Mouse (Mus musculus): Measurements from ENCODE around the gene Prune1. TPM values are rescaled to one million over a fixed set of nuclear protein-coding genes. Genes with fewer than 3 reads are reported as not detected.

The Prune1 gene
- polyA plus RNA-seq, 1 experiment from 2014 or later = 84.3 TPM

GRCm38 (mm10) chr3:95261975-95262374, 19.9 kb downstream of the Prune1 start:
- H3K4me3 ChIP-seq (ENCODE audit: low read depth, low read length) = no peak overlapping the region
- no peaks in the 10 kb centered on the region for H3K27me3 ChIP-seq (ENCODE audit: control insufficient read depth, insufficient read depth, low read depth, low read length)
- no peak for ATAC-seq
- WGBS = 95% methylated on average over 4 of the region's 4 CpGs
- no peak overlapping the region for H3K4me2 ChIP-seq (ENCODE audit: low read length)
- no peaks in the 10 kb centered on the region for H3K4me1 ChIP-seq (ENCODE audit: control insufficient read depth, insufficient read depth, low read length)
- no peak overlapping the region for H3K9ac ChIP-seq (ENCODE audit: low read depth, low read length)
- H3K27ac ChIP-seq (ENCODE audit: low read length) = no peak overlapping the region
- peaks cover 47% of the 10 kb centered on the region for H3K36me3 ChIP-seq (ENCODE audit: control insufficient read depth, insufficient read depth, low read length)
- H3K9me3 ChIP-seq (replicated peaks; ENCODE audit: control insufficient read depth, low read length, poor library complexity, severe bottlenecking) = no peaks in the 10 kb centered on the region

- WGBS = 91% methylated on average over 5 of the region's 5 CpGs
- no peaks in the 10 kb centered on the region for H3K27me3 ChIP-seq (ENCODE audit: control insufficient read depth, insufficient read depth, low read depth, low read length)
- H3K36me3 ChIP-seq (ENCODE audit: control insufficient read depth, insufficient read depth, low read length) = peaks cover 31% of the 10 kb centered on the region
- no peak overlapping the region for H3K9ac ChIP-seq (ENCODE audit: low read depth, low read length)
- no peaks in the 10 kb centered on the region for H3K4me1 ChIP-seq (ENCODE audit: control insufficient read depth, insufficient read depth, low read length)
- no peak overlapping the region for H3K4me3 ChIP-seq (ENCODE audit: low read depth, low read length)
- no peak for ATAC-seq
- no peak overlapping the region for H3K4me2 ChIP-seq (ENCODE audit: low read length)
- H3K9me3 ChIP-seq (replicated peaks; ENCODE audit: control insufficient read depth, low read length, poor library complexity, severe bottlenecking) = no peaks in the 10 kb centered on the region
- H3K27ac ChIP-seq (ENCODE audit: low read length) = no peak overlapping the region
Observed at GRCm38 (mm10) chr3:95256931-95257330, 24.9 kb downstream of the Prune1 start.

GRCm38 (mm10) chr3:95250783-95251424, 31.0 kb downstream of the Prune1 start, which contains the start of gene Bnipl:
Gene Bnipl (minus strand): TSS chr3:95251193.
- peaks cover 9% of the 10 kb centered on the region for H3K36me3 ChIP-seq (ENCODE audit: control insufficient read depth, insufficient read depth, low read length)
- no peaks in the 10 kb centered on the region for H3K4me1 ChIP-seq (ENCODE audit: control insufficient read depth, insufficient read depth, low read length)
- no peak within 1 kb of the TSS for H3K4me3 ChIP-seq (ENCODE audit: low read depth, low read length)
- no peak for ATAC-seq
- no peak within 1 kb of the TSS for H3K9ac ChIP-seq (ENCODE audit: low read depth, low read length)
- H3K9me3 ChIP-seq (replicated peaks; ENCODE audit: control insufficient read depth, low read length, poor library complexity, severe bottlenecking) = no peaks in the 10 kb centered on the region
- no peak within 1 kb of the TSS for H3K27ac ChIP-seq (ENCODE audit: low read length)
- no peaks in the 10 kb centered on the region for H3K27me3 ChIP-seq (ENCODE audit: control insufficient read depth, insufficient read depth, low read depth, low read length)
- 60% methylated on average over 7 of the region's 7 CpGs for WGBS
- no peak within 1 kb of the TSS for H3K4me2 ChIP-seq (ENCODE audit: low read length)

GRCm38 (mm10) chr3:95250361-95250760, 31.5 kb downstream of the Prune1 start:
- ATAC-seq = no peak
- no peaks in the 10 kb centered on the region for H3K4me1 ChIP-seq (ENCODE audit: control insufficient read depth, insufficient read depth, low read length)
- WGBS = 82% methylated on average over 5 of the region's 5 CpGs

GRCm38 (mm10) chr3:95247660-95248336, 34.1 kb downstream of the Prune1 start:
- no peak overlapping the region for H3K4me2 ChIP-seq (ENCODE audit: low read length)
- H3K36me3 ChIP-seq (ENCODE audit: control insufficient read depth, insufficient read depth, low read length) = no peaks in the 10 kb centered on the region
- 74% methylated on average over 1 of the region's 1 CpGs for WGBS
- no peak overlapping the region for H3K4me3 ChIP-seq (ENCODE audit: low read depth, low read length)
- no peak overlapping the region for H3K9ac ChIP-seq (ENCODE audit: low read depth, low read length)
- no peaks in the 10 kb centered on the region for H3K27me3 ChIP-seq (ENCODE audit: control insufficient read depth, insufficient read depth, low read depth, low read length)
- ATAC-seq = no peak
- no peaks in the 10 kb centered on the region for H3K4me1 ChIP-seq (ENCODE audit: control insufficient read depth, insufficient read depth, low read length)
- H3K27ac ChIP-seq (ENCODE audit: low read length) = no peak overlapping the region
- H3K9me3 ChIP-seq (replicated peaks; ENCODE audit: control insufficient read depth, low read length, poor library complexity, severe bottlenecking) = no peaks in the 10 kb centered on the region

More at GRCm38 (mm10) chr3:95250361-95250760, 31.5 kb downstream of the Prune1 start:
- Histone ChIP-seq H3K4me2 (ENCODE audit: low read length) (no peak overlapping the region), H3K36me3 (ENCODE audit: control insufficient read depth, insufficient read depth, low read length) (peaks cover 7% of the 10 kb centered on the region), H3K27me3 (ENCODE audit: control insufficient read depth, insufficient read depth, low read depth, low read length) (no peaks in the 10 kb centered on the region), H3K27ac (ENCODE audit: low read length) (no peak overlapping the region), H3K9ac (ENCODE audit: low read depth, low read length) (no peak overlapping the region), H3K9me3 (replicated peaks; ENCODE audit: control insufficient read depth, low read length, poor library complexity, severe bottlenecking) (no peaks in the 10 kb centered on the region), H3K4me3 (ENCODE audit: low read depth, low read length) (no peak overlapping the region)

- Histone ChIP-seq H3K4me2 (ENCODE audit: low read length) (no peak overlapping the region), H3K9ac (ENCODE audit: low read depth, low read length) (no peak overlapping the region), H3K36me3 (ENCODE audit: control insufficient read depth, insufficient read depth, low read length) (no peaks in the 10 kb centered on the region), H3K4me1 (ENCODE audit: control insufficient read depth, insufficient read depth, low read length) (no peaks in the 10 kb centered on the region), H3K4me3 (ENCODE audit: low read depth, low read length) (no peak overlapping the region), H3K27me3 (ENCODE audit: control insufficient read depth, insufficient read depth, low read depth, low read length) (no peaks in the 10 kb centered on the region), H3K27ac (ENCODE audit: low read length) (no peak overlapping the region), H3K9me3 (replicated peaks; ENCODE audit: control insufficient read depth, low read length, poor library complexity, severe bottlenecking) (no peaks in the 10 kb centered on the region)
- WGBS = 78% methylated on average over 5 of the region's 5 CpGs
- no peak for ATAC-seq
Observed at GRCm38 (mm10) chr3:95246465-95247231, 35.2 kb downstream of the Prune1 start.

GRCm38 (mm10) chr3:95243086-95243485, 38.8 kb downstream of the Prune1 start:
- no peaks in the 10 kb centered on the region for H3K36me3 ChIP-seq (ENCODE audit: control insufficient read depth, insufficient read depth, low read length)
- H3K27me3 ChIP-seq (ENCODE audit: control insufficient read depth, insufficient read depth, low read depth, low read length) = no peaks in the 10 kb centered on the region
- H3K27ac ChIP-seq (ENCODE audit: low read length) = no peak overlapping the region
- H3K4me3 ChIP-seq (ENCODE audit: low read depth, low read length) = no peak overlapping the region
- no peak overlapping the region for H3K4me2 ChIP-seq (ENCODE audit: low read length)
- H3K9ac ChIP-seq (ENCODE audit: low read depth, low read length) = no peak overlapping the region
- 85% methylated on average over 2 of the region's 2 CpGs for WGBS
- H3K4me1 ChIP-seq (ENCODE audit: control insufficient read depth, insufficient read depth, low read length) = no peaks in the 10 kb centered on the region
- ATAC-seq = no peak
- H3K9me3 ChIP-seq (replicated peaks; ENCODE audit: control insufficient read depth, low read length, poor library complexity, severe bottlenecking) = no peaks in the 10 kb centered on the region

GRCm38 (mm10) chr3:95241498-95241897, 40.4 kb downstream of the Prune1 start, which contains the start of gene Gm128:
Gene Gm128 (minus strand): TSS chr3:95241598.
- H3K27me3 ChIP-seq (ENCODE audit: control insufficient read depth, insufficient read depth, low read depth, low read length) = no peaks in the 10 kb centered on the region
- H3K36me3 ChIP-seq (ENCODE audit: control insufficient read depth, insufficient read depth, low read length) = peaks cover 10% of the 10 kb centered on the region
- H3K4me1 ChIP-seq (ENCODE audit: control insufficient read depth, insufficient read depth, low read length) = no peaks in the 10 kb centered on the region
- no peak for ATAC-seq
- no peak within 1 kb of the TSS for H3K9ac ChIP-seq (ENCODE audit: low read depth, low read length)
- H3K4me3 ChIP-seq (ENCODE audit: low read depth, low read length) = no peak within 1 kb of the TSS
- H3K9me3 ChIP-seq (replicated peaks; ENCODE audit: control insufficient read depth, low read length, poor library complexity, severe bottlenecking) = no peaks in the 10 kb centered on the region
- H3K27ac ChIP-seq (ENCODE audit: low read length) = no peak within 1 kb of the TSS
- WGBS = 71% methylated on average over 7 of the region's 7 CpGs
- no peak within 1 kb of the TSS for H3K4me2 ChIP-seq (ENCODE audit: low read length)

- 32% methylated on average over 17 of the region's 17 CpGs for WGBS
- H3K4me3 ChIP-seq (ENCODE audit: low read depth, low read length) = no peak overlapping the region
- H3K36me3 ChIP-seq (ENCODE audit: control insufficient read depth, insufficient read depth, low read length) = peaks cover 16% of the 10 kb centered on the region
- H3K27me3 ChIP-seq (ENCODE audit: control insufficient read depth, insufficient read depth, low read depth, low read length) = no peaks in the 10 kb centered on the region
- no peaks in the 10 kb centered on the region for H3K9me3 ChIP-seq (replicated peaks; ENCODE audit: control insufficient read depth, low read length, poor library complexity, severe bottlenecking)
- H3K4me1 ChIP-seq (ENCODE audit: control insufficient read depth, insufficient read depth, low read length) = no peaks in the 10 kb centered on the region
- no peak overlapping the region for H3K4me2 ChIP-seq (ENCODE audit: low read length)
- no peak for ATAC-seq
- no peak overlapping the region for H3K9ac ChIP-seq (ENCODE audit: low read depth, low read length)
- no peak overlapping the region for H3K27ac ChIP-seq (ENCODE audit: low read length)
Observed at GRCm38 (mm10) chr3:95240900-95241299, 41.0 kb downstream of the Prune1 start.

All from midbrain, embryonic 16.5 days (tissue).